Mouse (Mus musculus): ENCODE results near the gene Card11. TPM values are rescaled to one million over a fixed set of nuclear protein-coding genes. Genes with fewer than 3 reads are reported as not detected.

Gene Card11
- polyA plus RNA-seq, 1 experiment from 2014 or later, result 20.0 TPM

- no peak for DNase-seq (ENCODE audit: low spot score)
These were observed 81.9 kb downstream of the Card11 start for GRCm38 (mm10) chr5:140918519-140918918.

GRCm38 (mm10) chr5:140917807-140918206 lies 82.6 kb downstream of the Card11 start:
- no peak for DNase-seq (ENCODE audit: low spot score)

- no peak for DNase-seq (ENCODE audit: low spot score)
These were observed 89.5 kb downstream of the Card11 start for GRCm38 (mm10) chr5:140910841-140911240.

DNA sequence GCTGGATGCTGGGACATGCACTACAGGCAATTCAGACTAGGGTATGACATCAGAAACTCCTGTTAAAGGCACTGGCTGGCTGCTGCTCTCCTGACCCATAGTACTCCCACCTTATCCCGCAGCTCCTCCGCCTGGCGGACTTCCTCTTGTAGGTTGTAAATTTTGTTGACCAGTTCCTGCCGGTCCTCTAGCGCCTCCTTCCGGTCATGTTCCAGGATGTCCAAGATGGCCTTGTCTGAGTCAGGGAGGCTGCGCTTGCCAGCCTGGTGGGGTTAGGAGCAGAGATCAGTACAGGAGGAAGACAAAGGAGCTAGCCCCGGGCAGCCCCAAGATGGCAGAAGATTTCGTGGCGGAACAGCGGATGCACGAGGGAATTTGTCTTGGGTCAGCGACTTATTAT lies 99.5 kb downstream of the Card11 start:
- DNase-seq (ENCODE audit: low spot score), result no peak

- DNase-seq (ENCODE audit: low spot score), result peak; percentile 25
These were observed 109.3 kb downstream of the Card11 start for GRCm38 (mm10) chr5:140891080-140891479.

- DNase-seq (ENCODE audit: low spot score), result peak; percentile 53
These were observed 110.3 kb downstream of the Card11 start for GRCm38 (mm10) chr5:140890050-140890449.

- DNase-seq (ENCODE audit: low spot score), result peak; percentile 64
These were observed 110.8 kb downstream of the Card11 start for GRCm38 (mm10) chr5:140889539-140889938.

- DNase-seq (ENCODE audit: low spot score), result no peak
These were observed 112.5 kb downstream of the Card11 start for GRCm38 (mm10) chr5:140887871-140888270.

DNA sequence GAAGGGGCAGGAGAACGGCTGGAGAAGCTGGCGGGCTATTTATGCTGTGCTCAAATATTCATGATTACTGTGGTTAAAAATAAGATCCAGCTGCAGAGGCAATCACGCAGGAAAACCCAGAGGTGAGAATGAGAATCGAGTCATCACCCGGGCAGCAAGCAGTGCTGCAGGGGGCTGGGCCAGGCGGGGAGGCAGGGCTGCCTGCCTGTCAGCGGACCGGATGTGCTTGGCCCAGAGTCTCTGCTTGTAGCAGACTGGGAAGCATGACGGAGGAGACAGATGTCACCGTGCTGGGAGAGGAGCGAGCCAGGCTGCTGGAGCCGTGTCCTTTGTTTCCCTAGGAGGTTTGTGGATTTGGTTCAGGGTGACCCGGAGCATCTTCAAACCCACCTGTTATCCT lies 115.4 kb downstream of the Card11 start:
- DNase-seq (ENCODE audit: low spot score), result no peak

DNA sequence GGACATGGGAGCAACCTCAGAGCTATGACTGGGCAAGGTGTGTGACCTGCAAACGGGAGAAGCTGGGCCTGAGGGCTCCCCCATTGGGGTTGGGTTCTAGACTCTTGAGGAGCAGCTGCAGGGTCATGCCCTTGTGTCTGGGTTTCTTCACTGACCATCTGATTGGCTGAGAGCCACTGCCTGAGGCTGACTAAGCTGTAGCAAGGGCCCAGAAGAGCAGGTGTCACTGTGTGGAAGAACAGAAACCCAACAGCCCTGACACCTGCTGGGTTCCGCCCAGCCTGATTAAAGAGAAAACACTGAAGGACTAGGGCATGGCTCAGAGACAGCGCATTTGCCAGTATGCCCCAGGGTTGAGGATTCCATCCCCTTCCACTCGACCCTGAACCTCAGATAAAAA lies 118.0 kb downstream of the Card11 start:
- DNase-seq (ENCODE audit: low spot score), result no peak

- DNase-seq (ENCODE audit: low spot score), result no peak
These were observed 120.2 kb downstream of the Card11 start for GRCm38 (mm10) chr5:140880151-140880550.

GRCm38 (mm10) chr5:140878644-140879043 lies 121.7 kb downstream of the Card11 start:
- peak; percentile 40 for DNase-seq (ENCODE audit: low spot score)

DNA sequence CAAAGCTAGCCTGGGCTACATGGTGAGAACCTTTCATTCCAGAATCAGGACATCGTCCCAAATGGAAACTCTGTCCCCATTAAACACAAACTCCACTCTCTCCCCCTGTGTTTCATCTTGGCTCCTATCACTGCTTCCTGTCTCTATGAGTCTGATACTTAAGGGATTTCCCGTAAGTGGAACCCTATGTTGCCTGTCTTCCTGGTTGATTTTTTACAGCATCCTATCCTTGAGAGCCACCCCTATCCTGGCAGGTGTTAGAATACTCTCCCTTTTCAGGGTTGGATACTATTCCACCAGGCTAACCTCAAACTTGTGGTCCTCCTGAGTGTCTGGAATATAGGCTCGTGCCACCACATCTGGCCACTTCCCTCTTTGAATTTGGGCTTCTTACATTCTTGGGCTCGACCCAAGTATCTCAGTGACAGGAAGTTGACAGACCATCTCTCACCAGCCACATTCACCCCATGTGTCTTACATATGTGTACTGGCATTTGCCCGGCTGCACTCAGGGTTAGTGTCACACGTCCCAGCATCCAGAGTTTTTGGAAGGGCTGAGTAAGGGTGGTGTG lies 126.6 kb downstream of the Card11 start:
- DNase-seq (ENCODE audit: low spot score), result no peak

DNA sequence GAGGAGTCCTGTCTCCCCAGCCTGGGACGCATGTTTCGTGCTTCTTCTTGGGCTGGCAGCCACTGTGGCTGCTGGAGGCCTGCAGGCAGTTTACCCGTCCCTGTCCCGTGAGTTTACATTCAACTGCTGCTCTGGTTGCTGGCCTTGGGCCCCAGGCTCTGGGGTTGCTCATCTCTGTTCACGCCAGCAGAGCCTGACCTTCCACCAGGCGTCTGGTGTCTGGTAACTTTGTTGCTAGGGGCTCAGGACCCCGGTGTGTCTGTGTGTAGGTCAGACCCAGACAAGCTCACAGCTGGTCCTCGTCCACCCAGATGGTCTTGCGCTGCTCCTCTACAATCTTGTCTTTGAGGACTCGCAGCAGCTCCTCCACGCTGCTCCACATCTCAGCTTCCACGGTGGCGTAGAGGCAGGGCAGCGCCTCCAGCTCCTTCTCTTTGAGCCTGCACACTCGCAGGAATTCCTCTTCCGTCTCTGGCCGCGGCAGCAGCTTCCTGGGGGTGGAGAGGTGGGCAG lies 127.3 kb downstream of the Card11 start:
- DNase-seq (ENCODE audit: low spot score), result peak; percentile 12

GRCm38 (mm10) chr5:140872532-140873038 lies 127.8 kb downstream of the Card11 start:
- peak; percentile 78 for DNase-seq (ENCODE audit: low spot score)

DNA sequence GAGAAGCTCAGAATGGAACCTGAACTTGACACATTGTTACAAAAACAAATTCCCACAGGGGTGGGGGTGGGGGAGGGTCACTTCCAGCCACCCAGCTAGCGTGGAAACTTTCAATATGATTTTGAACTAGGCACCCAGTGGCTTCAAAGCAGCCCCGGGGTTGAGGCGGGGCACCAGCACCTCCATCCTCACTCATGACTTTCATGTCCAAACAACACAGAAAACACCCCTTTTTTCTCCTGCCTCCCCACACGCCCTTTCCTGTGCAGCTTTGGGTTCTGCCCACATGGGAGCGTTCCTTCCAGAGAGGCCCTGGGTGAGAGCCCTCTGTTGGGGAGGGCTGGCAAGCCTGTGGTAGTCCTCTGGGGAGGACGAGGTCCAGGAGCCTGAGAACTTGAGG lies 129.1 kb downstream of the Card11 start:
- peak; percentile 68 for DNase-seq (ENCODE audit: low spot score)

DNA sequence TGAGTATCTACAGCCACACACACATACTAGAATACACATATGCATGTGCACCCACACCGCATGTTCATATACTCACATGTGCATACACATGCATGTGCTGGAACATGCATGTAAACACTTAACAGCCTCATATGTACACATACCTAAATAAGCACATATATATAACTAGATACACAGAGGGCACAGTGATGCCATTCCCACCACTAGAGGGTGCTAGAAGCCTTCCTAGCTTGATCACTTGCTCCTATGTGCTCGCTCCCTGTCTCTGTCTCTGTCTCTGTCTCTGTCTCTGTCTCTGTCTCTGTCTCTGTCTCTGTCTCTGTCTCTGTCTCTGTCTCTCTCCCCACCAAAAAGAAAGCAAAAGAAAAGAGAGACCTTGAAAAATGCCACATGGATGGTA lies 131.3 kb downstream of the Card11 start:
- DNase-seq (ENCODE audit: low spot score), result peak; percentile 77

- DNase-seq (ENCODE audit: low spot score), result no peak
These were observed 140.7 kb downstream of the Card11 start for GRCm38 (mm10) chr5:140859730-140860129.

DNA sequence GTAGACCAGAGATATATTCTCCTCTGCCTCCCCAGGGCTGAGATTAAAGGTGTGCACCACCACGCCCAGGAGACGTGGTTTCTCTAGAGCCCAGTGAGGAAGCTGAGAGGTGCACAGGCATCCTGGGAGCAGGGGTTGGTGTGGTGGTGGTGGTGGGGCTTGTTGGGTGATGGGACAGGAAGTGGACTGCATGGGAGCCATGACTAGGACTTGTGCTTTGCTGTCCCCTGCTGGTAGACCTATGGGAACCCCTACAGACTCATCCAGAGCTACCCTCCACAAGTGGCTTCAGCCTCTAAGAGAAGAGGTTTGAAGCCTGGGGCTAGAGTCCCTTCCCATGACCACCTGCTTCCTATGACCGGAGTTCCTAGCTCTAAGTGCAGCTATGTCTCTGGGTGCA lies 142.0 kb downstream of the Card11 start:
- peak; percentile 78 for DNase-seq (ENCODE audit: low spot score)

- peak; percentile 35 for DNase-seq (ENCODE audit: low spot score)
These were observed 142.8 kb downstream of the Card11 start for GRCm38 (mm10) chr5:140857432-140858154.

DNA sequence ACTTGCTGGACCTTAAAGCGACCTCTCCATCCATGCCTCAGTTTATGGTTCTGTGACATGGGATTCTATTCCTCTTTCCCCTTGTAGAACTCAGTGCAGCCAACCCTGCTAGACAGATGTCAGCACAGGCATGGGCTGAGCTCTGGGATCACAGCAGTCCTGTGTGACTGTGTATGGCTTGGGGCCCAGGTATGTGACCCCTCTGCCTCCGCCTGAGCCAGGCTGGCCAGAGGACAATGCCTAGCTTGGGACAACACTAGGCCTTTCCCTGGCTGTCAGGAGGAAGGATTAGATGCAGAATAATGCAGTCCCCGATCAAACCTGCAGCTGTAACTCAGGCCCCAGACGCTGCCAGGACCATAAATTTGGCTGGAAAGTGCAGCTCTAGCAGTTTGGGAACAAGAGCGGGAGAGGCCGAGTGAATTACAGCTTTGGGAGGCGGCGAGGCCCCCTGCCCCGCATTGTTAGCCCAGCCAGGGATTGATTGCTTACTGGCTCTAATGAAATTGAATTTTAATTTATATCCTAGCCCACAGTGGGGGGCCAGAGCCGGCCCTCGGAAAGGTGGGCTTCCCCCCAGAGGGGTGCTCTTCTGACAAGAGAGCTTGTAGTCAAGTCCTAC lies 144.4 kb downstream of the Card11 start:
- DNase-seq (ENCODE audit: low spot score), result no peak

GRCm38 (mm10) chr5:140854700-140855099 lies 145.7 kb downstream of the Card11 start:
- no peak for DNase-seq (ENCODE audit: low spot score)
